Mouse (Mus musculus): Measurements from ENCODE around the gene Calm4.

- TF ChIP-seq CTCF (IDR thresholded peaks at IDR 0.05; ENCODE audit: low read depth, low read length): no peak
- TF ChIP-seq POLR2A (IDR thresholded peaks at IDR 0.05; ENCODE audit: extremely low read depth, insufficient read depth, low read length): no peak
Observed at GRCm38 (mm10) chr13:3831994-3832393, 5.6 kb upstream of the Calm4 start.

All from liver, adult 2 months (tissue).